Mouse (Mus musculus) lung, embryonic 14.5 days (tissue): ENCODE measurements around the gene Sh3bgrl2. TPM values are rescaled to one million over a fixed set of nuclear protein-coding genes. Genes with fewer than 3 reads are reported as not detected.

ENCODE experiments used
- ATAC-seq: fragments of 200-750 bp; cut with Nextera tagmentation; 2 replicates; pipeline ENCODE4 v1.8.0; 2017; ENCODE audit warnings: mild to moderate bottlenecking, moderate TSS enrichment, moderate library complexity; ENCODE audit not compliant: insufficient read depth
- DNase-seq: peaks from one replicate; pipeline ENCODE4 v3.0.0-alpha.2; 2015
- H3K27ac ChIP-seq: fragments of 300-500 bp; sonication (generic); 2 replicates; pipeline ENCODE4 v1.5.1; 2014; ENCODE audit warnings: low read depth, mild to moderate bottlenecking, moderate library complexity
- H3K27me3 ChIP-seq: fragments of 300-500 bp; sonication (generic); 2 replicates; pipeline ENCODE4 v1.6.1; 2014; ENCODE audit warnings: low read length, control low read depth; ENCODE audit not compliant: insufficient read depth
- H3K36me3 ChIP-seq: fragments of 300-500 bp; sonication (generic); 2 replicates; pipeline ENCODE4 v1.6.1; 2014; ENCODE audit warnings: control low read depth; ENCODE audit not compliant: insufficient read depth
- H3K4me1 ChIP-seq: fragments of 300-500 bp; sonication (generic); 2 replicates; pipeline ENCODE4 v1.6.1; 2014; ENCODE audit warnings: antibody characterized with exemption, control low read depth; ENCODE audit not compliant: insufficient read depth
- H3K4me2 ChIP-seq: fragments of 300-500 bp; sonication (generic); 2 replicates; pipeline ENCODE4 v1.6.1; 2014; ENCODE audit warnings: mild to moderate bottlenecking
- H3K4me3 ChIP-seq: fragments of 300-500 bp; sonication (generic); 2 replicates; pipeline ENCODE4 v1.5.1; 2014; ENCODE audit warnings: low read depth, low read length
- H3K9ac ChIP-seq: fragments of 300-500 bp; sonication (generic); 2 replicates; pipeline ENCODE4 v1.6.1; 2014
- H3K9me3 ChIP-seq: fragments of 300-500 bp; sonication (generic); 2 replicates; pipeline ENCODE4 v1.6.1; 2016; ENCODE audit warnings: low read depth, low read length, control low read depth
- CTCF ChIP-seq: IDR thresholded peaks from 2 replicates; pipeline ENCODE4 v1.5.1; 2016; ENCODE audit warnings: antibody characterized with exemption, low read depth
- WGBS: fragments of 180-500 bp; shearing (Covaris S2); extraction: QIAGEN DNeasy Blood & Tissue Kit; methylation state at CpG from one replicate; pipeline ENCODE4 v1.1.7; 2014; 5-methylcytosine and 5-hydroxymethylcytosine counted together
- polyA plus RNA-seq: library from polyadenylated mRNA; unstranded; fragments of >200 nt; fragmentation: Nextera tagmentation; extraction: Ambion mirVana; gene quantifications from 2 replicates; pipeline ENCODE4 v1.2.1, GENCODE M21; 2014

The Sh3bgrl2 gene
- polyA plus RNA-seq, 1 experiment from 2014 or later, result 59.4 TPM

DNA sequence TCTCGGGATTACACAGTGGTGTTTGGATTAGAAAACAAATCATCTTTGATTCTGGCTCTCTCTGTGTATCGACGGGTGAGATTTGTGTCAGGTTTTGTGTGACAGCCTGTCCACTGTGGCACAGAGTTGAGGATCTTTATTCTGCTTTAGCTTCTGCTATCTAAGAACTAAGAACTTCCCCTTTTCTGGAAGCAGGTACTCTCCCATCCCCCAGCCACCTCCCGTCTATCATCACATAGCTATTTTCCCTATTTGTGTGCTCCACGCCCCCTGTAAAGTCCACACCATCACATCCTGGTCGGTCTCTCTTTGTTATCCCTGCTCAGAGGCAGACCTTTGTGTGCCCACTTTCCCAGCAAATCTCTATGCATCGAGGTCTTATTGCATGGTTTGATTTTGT is 21.8 kb downstream of the Sh3bgrl2 start:
- no peak overlapping the region for H3K9ac ChIP-seq
- H3K4me2 ChIP-seq, result 0 out of 2 replicates have a peak overlapping the region, but pooled peaks have one; percentile 8
- ATAC-seq (no peak; the same call in 1 of the 2 replicates), DNase-seq (no peak)
- no peaks in the 10 kb centered on the region for H3K36me3 ChIP-seq
- H3K9me3 ChIP-seq, result no peaks in the 10 kb centered on the region
- H3K27ac ChIP-seq, result no peak overlapping the region
- 40% methylated on average over 7 of the region's 7 CpGs for WGBS
- TF ChIP-seq CTCF, result no peak
- peaks cover 37% of the 10 kb centered on the region for H3K4me1 ChIP-seq
- no peak overlapping the region for H3K4me3 ChIP-seq
- H3K27me3 ChIP-seq, result no peaks in the 10 kb centered on the region

DNA sequence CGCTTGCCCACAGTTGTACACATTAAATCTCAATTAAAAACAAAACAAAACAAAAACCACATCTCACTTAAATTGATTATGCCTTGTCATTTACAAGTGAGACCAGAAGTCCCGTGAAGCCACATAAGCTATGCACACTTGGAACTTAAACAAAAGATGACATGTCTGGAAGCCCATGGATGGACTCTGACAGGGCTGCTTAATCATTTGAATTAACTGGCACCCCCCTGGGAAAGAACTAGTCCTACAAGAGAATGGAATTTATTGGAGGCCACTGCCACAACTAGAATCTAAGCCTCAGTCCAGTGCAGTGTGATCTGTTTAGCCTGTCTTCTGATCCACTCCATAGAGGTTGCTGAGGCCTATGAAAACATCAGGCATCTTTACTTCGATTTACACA is 23.2 kb downstream of the Sh3bgrl2 start:
- no peak for TF ChIP-seq CTCF
- Histone ChIP-seq H3K4me1 (peaks cover 25% of the 10 kb centered on the region), H3K27ac (no peak overlapping the region), H3K4me2 (no peak overlapping the region), H3K4me3 (no peak overlapping the region), H3K36me3 (no peaks in the 10 kb centered on the region), H3K27me3 (no peaks in the 10 kb centered on the region), H3K9me3 (no peaks in the 10 kb centered on the region), H3K9ac (no peak overlapping the region)
- ATAC-seq (no peak), DNase-seq (no peak)
- WGBS, result 70% methylated on average over 3 of the region's 3 CpGs

DNA sequence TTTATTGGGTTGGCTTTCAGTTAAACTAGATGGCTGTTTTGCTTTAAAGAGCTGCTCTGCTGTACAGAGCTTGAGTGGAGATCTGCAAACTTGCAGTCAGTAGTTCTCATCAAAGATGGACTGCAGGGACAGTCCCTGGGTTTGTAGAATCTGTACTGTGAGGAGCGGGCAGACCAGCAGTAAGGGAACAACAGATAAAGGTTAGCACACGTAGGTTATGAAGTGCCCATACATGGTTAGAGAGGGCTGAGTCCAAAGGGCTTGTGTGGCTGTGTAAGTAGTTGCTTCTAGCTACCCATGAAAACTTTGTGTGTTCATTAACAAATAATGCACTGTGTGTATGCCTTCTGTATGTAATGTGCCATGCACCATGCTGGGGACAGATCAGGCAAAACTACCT is 24.2 kb downstream of the Sh3bgrl2 start:
- Histone ChIP-seq H3K4me2 (no peak overlapping the region), H3K9ac (no peak overlapping the region), H3K4me1 (peaks cover 24% of the 10 kb centered on the region), H3K4me3 (no peak overlapping the region), H3K27ac (0 out of 2 replicates have a peak overlapping the region, but pooled peaks have one; percentile 65), H3K27me3 (no peaks in the 10 kb centered on the region), H3K9me3 (no peaks in the 10 kb centered on the region), H3K36me3 (0 out of 2 replicates have a peak, but pooled peaks cover 2% of the 10 kb centered on the region)
- ATAC-seq (no peak), DNase-seq (no peak)
- 73% methylated on average over 2 of the region's 2 CpGs for WGBS
- no peak for TF ChIP-seq CTCF

GRCm38 (mm10) chr9:83572870-83573269 is 24.7 kb downstream of the Sh3bgrl2 start:
- Histone ChIP-seq H3K9me3 (no peaks in the 10 kb centered on the region), H3K4me1 (peaks cover 24% of the 10 kb centered on the region), H3K4me2 (no peak overlapping the region), H3K9ac (no peak overlapping the region), H3K4me3 (no peak overlapping the region), H3K27me3 (no peaks in the 10 kb centered on the region), H3K36me3 (0 out of 2 replicates have a peak, but pooled peaks cover 5% of the 10 kb centered on the region), H3K27ac (peak overlapping the region; percentile 65)
- DNase-seq (no peak), ATAC-seq (no peak)
- 36% methylated on average over 2 of the region's 2 CpGs for WGBS
- no peak for TF ChIP-seq CTCF

- Histone ChIP-seq H3K4me1 (peaks cover 24% of the 10 kb centered on the region), H3K9me3 (no peaks in the 10 kb centered on the region), H3K36me3 (0 out of 2 replicates have a peak, but pooled peaks cover 5% of the 10 kb centered on the region), H3K4me2 (no peak overlapping the region), H3K27me3 (no peaks in the 10 kb centered on the region), H3K9ac (no peak overlapping the region), H3K4me3 (no peak overlapping the region), H3K27ac (0 out of 2 replicates have a peak overlapping the region, but pooled peaks have one; percentile 65)
- 37% methylated on average over 2 of the region's 2 CpGs for WGBS
- ATAC-seq (no peak), DNase-seq (no peak)
- TF ChIP-seq CTCF, result no peak
These were observed 25.5 kb downstream of the Sh3bgrl2 start for GRCm38 (mm10) chr9:83573588-83573987.

DNA sequence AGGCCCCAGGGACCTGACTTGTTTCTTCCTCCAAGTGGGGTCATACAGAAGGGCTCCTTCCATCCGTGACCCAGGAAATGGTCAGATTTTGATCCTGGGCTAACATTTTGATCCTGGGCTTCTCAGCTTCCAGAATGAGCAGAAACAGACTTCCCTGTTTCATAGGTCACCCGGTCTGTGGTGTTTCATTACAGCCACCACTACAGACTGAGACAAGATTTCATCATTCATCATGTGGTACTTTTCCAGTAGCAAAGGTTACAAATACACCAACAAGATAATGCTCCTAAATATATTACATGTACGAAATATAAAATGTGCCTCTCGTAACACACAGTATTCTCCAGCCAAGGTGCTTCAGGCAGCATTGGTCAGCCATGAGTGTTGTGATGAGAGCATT is 27.3 kb downstream of the Sh3bgrl2 start:
- H3K9me3 ChIP-seq, result no peaks in the 10 kb centered on the region
- 81% methylated on average over 4 of the region's 4 CpGs for WGBS
- ATAC-seq (no peak), DNase-seq (no peak)
- H3K36me3 ChIP-seq, result 0 out of 2 replicates have a peak, but pooled peaks cover 5% of the 10 kb centered on the region
- H3K4me2 ChIP-seq, result no peak overlapping the region
- no peaks in the 10 kb centered on the region for H3K27me3 ChIP-seq
- H3K9ac ChIP-seq, result no peak overlapping the region
- no peak overlapping the region for H3K27ac ChIP-seq
- TF ChIP-seq CTCF, result no peak
- peaks cover 20% of the 10 kb centered on the region for H3K4me1 ChIP-seq
- no peak overlapping the region for H3K4me3 ChIP-seq

- no peak overlapping the region for H3K9ac ChIP-seq
- peak; percentile 3; the same call in 1 of the 2 replicates for ATAC-seq
- H3K27me3 ChIP-seq, result no peaks in the 10 kb centered on the region
- no peak overlapping the region for H3K4me3 ChIP-seq
- 0 out of 2 replicates have a peak, but pooled peaks cover 5% of the 10 kb centered on the region for H3K36me3 ChIP-seq
- peak overlapping the region; percentile 42; the same call in 1 of the 2 replicates for H3K27ac ChIP-seq
- 28% methylated on average over 7 of the region's 7 CpGs for WGBS
- no peak for TF ChIP-seq CTCF
- H3K4me2 ChIP-seq, result no peak overlapping the region
- no peak for DNase-seq
- H3K9me3 ChIP-seq, result no peaks in the 10 kb centered on the region
- peaks cover 20% of the 10 kb centered on the region for H3K4me1 ChIP-seq
These were observed 28.0 kb downstream of the Sh3bgrl2 start for GRCm38 (mm10) chr9:83576018-83576688.
